Mouse (Mus musculus) forebrain, embryonic 10.5 days (tissue): Measurements from ENCODE around the gene Arfgef2. TPM values are rescaled to one million over a fixed set of nuclear protein-coding genes. Genes with fewer than 3 reads are reported as not detected.
A peak's percentile ranks its signal among the peaks of the same experiment; 100 is the strongest.

ENCODE experiments used
- DNase-seq: peaks from one replicate; pipeline ENCODE4 v3.0.0-alpha.2; 2017; ENCODE audit warnings: low spot score; ENCODE audit errors: extremely low spot score
- H3K27ac ChIP-seq: fragments of 300-500 bp; sonication (generic); 2 replicates; pipeline ENCODE4 v1.5.1; 2016; ENCODE audit warnings: mild to moderate bottlenecking
- H3K27me3 ChIP-seq: fragments of 300-500 bp; sonication (generic); 2 replicates; pipeline ENCODE4 v1.6.1; 2016; ENCODE audit warnings: mild to moderate bottlenecking; ENCODE audit not compliant: poor library complexity, severe bottlenecking
- H3K36me3 ChIP-seq: fragments of 300-500 bp; sonication (generic); replicated peaks from 2 replicates; pipeline ENCODE4 v1.6.1; 2016; ENCODE audit warnings: mild to moderate bottlenecking, moderate library complexity
- H3K4me1 ChIP-seq: fragments of 300-500 bp; sonication (generic); 2 replicates; pipeline ENCODE4 v1.6.1; 2016
- H3K4me3 ChIP-seq: fragments of 300-500 bp; sonication (generic); 2 replicates; pipeline ENCODE4 v1.5.1; 2016; ENCODE audit warnings: mild to moderate bottlenecking, moderate library complexity
- H3K9me3 ChIP-seq: fragments of 300-500 bp; sonication (generic); 2 replicates; pipeline ENCODE4 v1.6.1; 2016; ENCODE audit warnings: mild to moderate bottlenecking, moderate library complexity
- WGBS: fragments of 180-500 bp; shearing (Covaris S2); methylation state at CpG from one replicate; pipeline ENCODE4 v1.1.7; 2016; 5-methylcytosine and 5-hydroxymethylcytosine counted together
- polyA plus RNA-seq: library from polyadenylated mRNA; unstranded; fragments of >200 nt; fragmentation: Nextera tagmentation; extraction: Ambion mirVana; gene quantifications from 2 replicates; pipeline ENCODE4 v1.2.1, GENCODE M21; 2016

The Arfgef2 gene
- polyA plus RNA-seq, 1 experiment from 2014 or later = 5.4 TPM

GRCm38 (mm10) chr2:166899746-166900145 is 94.4 kb downstream of the Arfgef2 start:
- no peak for DNase-seq
- H3K9me3 ChIP-seq = no peaks in the 10 kb centered on the region
- peaks cover 11% of the 10 kb centered on the region; the same call in 1 of the 2 replicates for H3K36me3 ChIP-seq
- H3K27ac ChIP-seq = no peak overlapping the region
- H3K4me1 ChIP-seq = no peaks in the 10 kb centered on the region
- WGBS = 63% methylated on average over 3 of the region's 3 CpGs
- no peaks in the 10 kb centered on the region for H3K27me3 ChIP-seq
- no peak overlapping the region for H3K4me3 ChIP-seq

DNA sequence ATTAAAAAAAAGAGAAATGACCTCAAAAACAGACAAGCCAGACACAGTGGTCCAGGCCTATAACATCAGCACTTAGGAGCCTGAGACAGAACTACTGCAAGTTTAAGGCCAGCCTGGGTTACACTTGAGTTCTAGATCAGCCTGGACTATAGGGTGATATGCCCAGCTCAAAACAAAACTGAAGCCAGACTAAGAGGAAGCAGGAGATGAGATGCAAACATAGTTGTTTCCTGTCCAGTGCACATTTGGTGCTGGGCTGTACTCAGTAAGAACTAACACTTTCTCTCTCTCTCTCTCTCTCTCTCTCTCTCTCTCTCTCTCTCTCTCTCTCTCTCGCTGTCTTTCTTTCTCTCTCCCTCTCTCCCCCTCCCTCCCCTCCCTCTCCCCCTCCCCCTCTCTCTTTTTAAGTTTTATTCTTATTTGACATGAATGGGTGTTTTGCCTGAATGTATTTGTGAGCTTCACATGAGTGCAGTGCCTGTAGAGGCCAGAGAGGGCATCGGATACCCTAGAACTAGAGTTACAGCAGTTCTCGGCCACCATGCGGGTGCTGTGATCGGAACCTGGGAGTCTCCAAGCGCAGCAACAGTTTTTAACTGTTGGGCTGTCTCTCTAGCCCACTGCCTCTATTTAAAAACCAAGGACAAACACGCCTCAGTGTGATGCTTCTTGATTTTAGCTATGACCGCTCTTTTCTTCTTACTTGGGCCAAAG is 95.6 kb downstream of the Arfgef2 start:
- H3K4me3 ChIP-seq = no peak overlapping the region
- H3K4me1 ChIP-seq = peaks cover 5% of the 10 kb centered on the region
- H3K27ac ChIP-seq = no peak overlapping the region
- WGBS = 90% methylated on average over 8 of the region's 8 CpGs
- H3K36me3 ChIP-seq = peaks cover 3% of the 10 kb centered on the region; the same call in 1 of the 2 replicates
- DNase-seq = no peak
- no peaks in the 10 kb centered on the region for H3K9me3 ChIP-seq
- no peaks in the 10 kb centered on the region for H3K27me3 ChIP-seq

GRCm38 (mm10) chr2:166903719-166904282 is 98.4 kb downstream of the Arfgef2 start:
- Histone ChIP-seq H3K4me3 (no peak overlapping the region), H3K27me3 (no peaks in the 10 kb centered on the region), H3K4me1 (peaks cover 15% of the 10 kb centered on the region), H3K27ac (no peak overlapping the region), H3K36me3 (peaks cover 8% of the 10 kb centered on the region), H3K9me3 (no peaks in the 10 kb centered on the region)
- 97% methylated on average over 6 of the region's 6 CpGs for WGBS
- no peak for DNase-seq

GRCm38 (mm10) chr2:166905711-166906522 is 100.5 kb downstream of the Arfgef2 start, which contains the start of gene Cse1l:
Cse1l (plus strand) TSS chr2:166906040.
- Histone ChIP-seq H3K4me1 (peaks cover 15% of the 10 kb centered on the region), H3K9me3 (no peaks in the 10 kb centered on the region), H3K4me3 (peak within 1 kb of the TSS; percentile 92), H3K27me3 (no peaks in the 10 kb centered on the region), H3K27ac (peak within 1 kb of the TSS; percentile 98), H3K36me3 (peaks cover 28% of the 10 kb centered on the region)
- WGBS = under 1% methylated on average over 80 of the region's 80 CpGs
- peak; percentile 99 for DNase-seq

GRCm38 (mm10) chr2:166906523-166907182 is 101.3 kb downstream of the Arfgef2 start:
- WGBS = 1% methylated on average over 28 of the region's 28 CpGs
- peak overlapping the region; percentile 98 for H3K27ac ChIP-seq
- peaks cover 15% of the 10 kb centered on the region for H3K4me1 ChIP-seq
- peaks cover 33% of the 10 kb centered on the region for H3K36me3 ChIP-seq
- peak overlapping the region; percentile 92 for H3K4me3 ChIP-seq
- DNase-seq = peak; percentile 25
- no peaks in the 10 kb centered on the region for H3K9me3 ChIP-seq
- H3K27me3 ChIP-seq = no peaks in the 10 kb centered on the region

- Histone ChIP-seq H3K4me1 (peaks cover 15% of the 10 kb centered on the region), H3K27me3 (no peaks in the 10 kb centered on the region), H3K36me3 (peaks cover 46% of the 10 kb centered on the region), H3K4me3 (no peak overlapping the region), H3K9me3 (no peaks in the 10 kb centered on the region), H3K27ac (no peak overlapping the region)
- 96% methylated on average over 3 of the region's 3 CpGs for WGBS
- no peak for DNase-seq
These were observed 104.3 kb downstream of the Arfgef2 start for GRCm38 (mm10) chr2:166909729-166910128.

GRCm38 (mm10) chr2:166910536-166910935 is 105.1 kb downstream of the Arfgef2 start:
- Histone ChIP-seq H3K9me3 (no peaks in the 10 kb centered on the region), H3K4me3 (no peak overlapping the region), H3K27me3 (no peaks in the 10 kb centered on the region), H3K4me1 (peaks cover 12% of the 10 kb centered on the region), H3K36me3 (peaks cover 54% of the 10 kb centered on the region), H3K27ac (no peak overlapping the region)
- no peak for DNase-seq
- 93% methylated on average over 8 of the region's 8 CpGs for whole genome bisulfite sequencing

DNA sequence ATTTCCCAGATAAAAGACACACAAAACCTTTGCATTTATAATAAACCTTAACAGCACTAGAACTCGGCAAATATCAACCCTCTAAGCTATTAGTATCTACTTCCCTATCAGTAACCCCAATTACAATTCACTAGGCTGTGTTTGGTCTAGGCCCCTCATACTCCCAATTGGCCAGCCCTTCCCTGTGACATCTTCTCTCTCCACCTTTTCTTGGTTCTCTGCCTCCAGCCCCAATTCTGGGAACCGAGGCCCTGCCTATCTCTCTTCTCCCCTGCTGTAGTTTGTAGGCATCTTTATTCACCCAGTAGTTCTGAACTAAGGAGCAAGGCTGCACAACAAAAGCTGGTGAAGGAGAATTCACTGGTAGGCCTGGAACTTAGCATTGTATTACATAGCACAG is 118.6 kb downstream of the Arfgef2 start:
- WGBS = 91% methylated on average over 2 of the region's 2 CpGs
- peaks cover 100% of the 10 kb centered on the region for H3K36me3 ChIP-seq
- no peak for DNase-seq

GRCm38 (mm10) chr2:166933943-166934342 is 128.6 kb downstream of the Arfgef2 start:
- Histone ChIP-seq H3K27ac (no peak overlapping the region), H3K9me3 (no peaks in the 10 kb centered on the region), H3K4me3 (no peak overlapping the region), H3K36me3 (peaks cover 98% of the 10 kb centered on the region), H3K4me1 (no peaks in the 10 kb centered on the region), H3K27me3 (no peaks in the 10 kb centered on the region)
- no peak for DNase-seq
- 93% methylated on average over 6 of the region's 6 CpGs for WGBS

More for the DNA sequence above, 118.6 kb downstream of the Arfgef2 start:
- Histone ChIP-seq H3K4me3 (no peak overlapping the region), H3K4me1 (no peaks in the 10 kb centered on the region), H3K9me3 (no peaks in the 10 kb centered on the region), H3K27ac (no peak overlapping the region), H3K27me3 (no peaks in the 10 kb centered on the region)

DNA sequence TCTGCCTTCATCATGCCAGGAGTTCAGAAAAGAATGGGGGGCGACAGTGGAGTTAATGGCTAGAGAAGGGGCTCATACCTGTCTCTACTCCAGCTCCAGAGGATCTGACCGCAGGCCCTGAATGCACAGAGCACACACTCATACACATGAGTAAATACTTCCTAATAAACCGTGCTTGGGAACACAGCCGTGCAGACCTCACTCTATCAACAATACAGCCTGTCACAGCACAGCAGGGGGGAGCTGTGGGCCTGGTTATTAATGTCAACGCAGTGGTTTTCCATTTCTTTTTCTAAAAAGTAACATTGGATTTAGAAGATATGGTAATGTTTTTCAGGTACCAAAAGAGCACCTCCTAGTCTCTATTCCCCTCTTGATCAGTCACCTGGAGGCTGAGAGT is 129.0 kb downstream of the Arfgef2 start:
- H3K4me3 ChIP-seq = no peak overlapping the region
- DNase-seq = no peak
- H3K36me3 ChIP-seq = peaks cover 98% of the 10 kb centered on the region
- H3K4me1 ChIP-seq = no peaks in the 10 kb centered on the region
- H3K27me3 ChIP-seq = no peaks in the 10 kb centered on the region
- no peaks in the 10 kb centered on the region for H3K9me3 ChIP-seq
- no peak overlapping the region for H3K27ac ChIP-seq
- 87% methylated on average over 5 of the region's 5 CpGs for WGBS

DNA sequence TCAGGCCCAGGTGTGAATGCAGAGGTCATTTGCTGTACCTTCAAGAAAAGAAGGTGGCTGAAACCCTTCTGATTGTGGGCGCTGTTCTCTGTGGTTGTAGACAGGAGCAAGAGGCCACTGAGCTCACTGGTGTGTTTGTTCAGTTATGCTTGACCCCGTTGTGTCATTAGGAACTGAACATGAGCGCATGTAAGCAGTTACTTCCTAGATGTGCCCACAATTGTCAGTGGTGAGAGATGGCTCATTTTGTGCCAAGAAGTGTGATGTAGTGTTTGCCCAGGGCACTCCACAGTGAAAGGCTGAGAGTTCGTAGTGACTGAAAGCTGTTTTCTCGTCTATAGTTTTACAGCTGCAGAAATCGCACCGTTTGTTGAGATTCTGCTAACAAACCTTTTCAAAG is 130.2 kb downstream of the Arfgef2 start:
- H3K4me1 ChIP-seq = no peaks in the 10 kb centered on the region
- no peak overlapping the region for H3K4me3 ChIP-seq
- H3K27me3 ChIP-seq = no peaks in the 10 kb centered on the region
- no peak for DNase-seq
- H3K9me3 ChIP-seq = no peaks in the 10 kb centered on the region
- 96% methylated on average over 7 of the region's 7 CpGs for WGBS
- peaks cover 98% of the 10 kb centered on the region for H3K36me3 ChIP-seq
- no peak overlapping the region for H3K27ac ChIP-seq

DNA sequence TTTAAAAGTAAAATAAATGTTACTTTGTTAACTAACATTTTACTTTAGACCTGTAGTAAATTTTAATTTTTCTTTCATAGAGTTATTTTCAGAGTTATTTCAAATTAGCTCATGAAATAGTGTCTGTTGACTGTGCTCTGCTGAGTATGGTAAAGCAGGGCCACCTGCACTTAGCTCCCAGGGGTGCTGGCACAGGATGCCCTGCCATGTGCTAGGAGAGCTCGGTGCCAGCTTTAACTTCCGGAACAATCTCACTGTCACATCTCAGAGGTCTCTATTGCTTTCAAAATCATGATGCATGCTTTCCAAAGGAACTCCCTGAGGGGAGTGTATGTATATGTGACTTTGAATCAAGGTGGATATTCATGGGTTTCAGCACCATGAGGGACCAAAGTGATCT is 130.8 kb downstream of the Arfgef2 start:
- no peak for DNase-seq
- 97% methylated on average over 2 of the region's 2 CpGs for WGBS

More for the DNA sequence above, 130.8 kb downstream of the Arfgef2 start:
- Histone ChIP-seq H3K27me3 (no peaks in the 10 kb centered on the region), H3K27ac (no peak overlapping the region), H3K4me3 (no peak overlapping the region), H3K4me1 (no peaks in the 10 kb centered on the region), H3K9me3 (no peaks in the 10 kb centered on the region), H3K36me3 (peaks cover 98% of the 10 kb centered on the region)
